Mouse (Mus musculus) MEL (cell line): ENCODE data around the gene Gm7075. TPM values are rescaled to one million over a fixed set of nuclear protein-coding genes. Genes with fewer than 3 reads are reported as not detected.

Experiments used
- DNase-seq: peaks from one replicate; pipeline ENCODE4 v3.0.0; 2011; ENCODE audit warnings: low read depth, low spot score
- H3K27ac ChIP-seq: 2 replicates; pipeline ENCODE4 v1.5.1; 2012; ENCODE audit warnings: low read depth, mild to moderate bottlenecking, control low read depth, low read length, moderate library complexity; ENCODE audit not compliant: control insufficient read depth
- H3K27me3 ChIP-seq, 2 experiments: fragments of 150-350 bp in 1 of 2; sonication (generic) in 1 of 2; 2 replicates each; pipeline ENCODE4 v1.6.1; 2012; ENCODE audit warnings: low read length in 2 of 2, mild to moderate bottlenecking in 2 of 2, improper control_type of control experiment in 1 of 2, moderate library complexity in 1 of 2; ENCODE audit not compliant: insufficient read depth in 2 of 2, control insufficient read depth in 1 of 2
- H3K36me3 ChIP-seq, 2 experiments: 2 replicates each; pipeline ENCODE4 v1.6.1; 2012 to 2014; ENCODE audit warnings: low read length in 2 of 2, improper control_type of control experiment in 1 of 2, inconsistent platforms in 1 of 2, mild to moderate bottlenecking in 1 of 2; ENCODE audit not compliant: insufficient read depth in 2 of 2, control insufficient read depth in 1 of 2
- H3K4me1 ChIP-seq, 2 experiments: fragments of 150-350 bp in 1 of 2; sonication (generic) in 1 of 2; 2 replicates each; pipeline ENCODE4 v1.6.1; 2012; ENCODE audit warnings: low read length in 2 of 2, improper control_type of control experiment in 1 of 2, mild to moderate bottlenecking in 1 of 2; ENCODE audit not compliant: insufficient read depth in 2 of 2, control insufficient read depth in 1 of 2
- H3K4me3 ChIP-seq, 2 experiments: fragments of 150-350 bp in 1 of 2; sonication (generic) in 1 of 2; 2 replicates each; pipeline ENCODE4 v1.5.1; 2012; ENCODE audit warnings: low read depth in 2 of 2, low read length in 2 of 2, mild to moderate bottlenecking in 2 of 2, moderate library complexity in 2 of 2, control low read depth in 1 of 2, improper control_type of control experiment in 1 of 2; ENCODE audit not compliant: control insufficient read depth in 1 of 2, insufficient read depth in 1 of 2
- H3K79me2 ChIP-seq: 2 replicates; pipeline ENCODE4 v1.6.1; 2012; ENCODE audit warnings: mild to moderate bottlenecking, low read length, moderate library complexity; ENCODE audit not compliant: control insufficient read depth, poor library complexity, insufficient read depth
- H3K9ac ChIP-seq: 2 replicates; pipeline ENCODE4 v1.6.1; 2012; ENCODE audit warnings: low read depth, mild to moderate bottlenecking, control low read depth, low read length, moderate library complexity; ENCODE audit not compliant: control insufficient read depth, poor library complexity, severe bottlenecking
- H3K9me3 ChIP-seq: fragments of 150-350 bp; sonication (generic); replicated peaks from 2 replicates; pipeline ENCODE4 v1.6.1; 2012; ENCODE audit warnings: mild to moderate bottlenecking, low read length, improper control_type of control experiment, moderate library complexity; ENCODE audit not compliant: insufficient read depth
- CTCF ChIP-seq, 3 experiments: IDR thresholded peaks in 2 of 3; conservative IDR thresholded peaks in 1 of 3; 2 replicates each; pipeline ENCODE4 v1.5.1; 2011 to 2012; ENCODE audit warnings: low read length in 3 of 3, low read depth in 2 of 3, mild to moderate bottlenecking in 2 of 3, improper control_type of control experiment in 1 of 3, inconsistent platforms in 1 of 3, mixed read lengths in 1 of 3, moderate library complexity in 1 of 3; ENCODE audit not compliant: control insufficient read depth in 1 of 3, insufficient read depth in 1 of 3, poor library complexity in 1 of 3, severe bottlenecking in 1 of 3
- ETS1 ChIP-seq: IDR thresholded peaks from 2 replicates; pipeline ENCODE4 v1.6.1; 2012; ENCODE audit warnings: low read depth, mild to moderate bottlenecking, inconsistent platforms, low read length, improper control_type of control experiment, moderate library complexity
- JUND ChIP-seq: IDR thresholded peaks from 2 replicates; pipeline ENCODE4 v1.6.1; 2011; ENCODE audit warnings: low read depth, mild to moderate bottlenecking, improper control_type of control experiment, low read length
- KAT2A ChIP-seq: conservative IDR thresholded peaks from 2 replicates; pipeline ENCODE4 v1.6.1; 2012; ENCODE audit warnings: low read depth, low read length, improper control_type of control experiment, inconsistent platforms
- MAZ ChIP-seq: IDR thresholded peaks from 2 replicates; pipeline ENCODE4 v1.6.1; 2012; ENCODE audit warnings: low read depth, mild to moderate bottlenecking, inconsistent platforms, low read length, improper control_type of control experiment
- MYC ChIP-seq: IDR thresholded peaks from 2 replicates; pipeline ENCODE4 v1.6.1; 2011; ENCODE audit warnings: low read depth, mild to moderate bottlenecking, low read length, improper control_type of control experiment, moderate library complexity
- NELFE ChIP-seq: IDR thresholded peaks from 2 replicates; pipeline ENCODE4 v1.6.1; 2011; ENCODE audit warnings: low read depth, low read length, improper control_type of control experiment
- NRF1 ChIP-seq: IDR thresholded peaks from 2 replicates; pipeline ENCODE4 v1.6.1; 2014; ENCODE audit warnings: low read depth, mild to moderate bottlenecking, inconsistent platforms, low read length, improper control_type of control experiment, moderate library complexity; ENCODE audit not compliant: poor library complexity, insufficient read depth, severe bottlenecking
- POLR2A ChIP-seq, 2 experiments: IDR thresholded peaks; 2 replicates each; pipeline ENCODE4 v1.6.1; 2011 to 2012; ENCODE audit warnings: low read length in 2 of 2, mild to moderate bottlenecking in 2 of 2, control low read depth in 1 of 2, improper control_type of control experiment in 1 of 2, low read depth in 1 of 2, moderate library complexity in 1 of 2; ENCODE audit not compliant: control insufficient read depth in 1 of 2, insufficient read depth in 1 of 2, poor library complexity in 1 of 2
- POLR2AphosphoS2 ChIP-seq: IDR thresholded peaks from 2 replicates; pipeline ENCODE4 v1.6.1; 2011; ENCODE audit warnings: low read length, improper control_type of control experiment
- RCOR1 ChIP-seq: IDR thresholded peaks from 2 replicates; pipeline ENCODE4 v1.6.1; 2012; ENCODE audit warnings: low read depth, mild to moderate bottlenecking, inconsistent platforms, low read length, improper control_type of control experiment
- SIN3A ChIP-seq: IDR thresholded peaks from 2 replicates; pipeline ENCODE4 v1.6.1; 2012; ENCODE audit warnings: low read length, improper control_type of control experiment, inconsistent platforms
- TAL1 ChIP-seq: IDR thresholded peaks from 2 replicates; pipeline ENCODE4 v1.6.1; 2012; ENCODE audit warnings: mild to moderate bottlenecking, inconsistent platforms, low read length, moderate library complexity, mixed read lengths
- UBTF ChIP-seq: IDR thresholded peaks from 2 replicates; pipeline ENCODE4 v1.6.1; 2012; ENCODE audit warnings: low read depth, mild to moderate bottlenecking, inconsistent platforms, low read length, improper control_type of control experiment, moderate library complexity, borderline replicate concordance; ENCODE audit not compliant: insufficient read depth
- USF1 ChIP-seq: IDR thresholded peaks from 2 replicates; pipeline ENCODE4 v1.6.1; 2014; ENCODE audit warnings: low read depth, mild to moderate bottlenecking, inconsistent platforms, low read length, improper control_type of control experiment, moderate library complexity
- ZMIZ1 ChIP-seq: IDR thresholded peaks from 2 replicates; pipeline ENCODE4 v1.6.1; 2012; ENCODE audit warnings: low read depth, mild to moderate bottlenecking, inconsistent platforms, low read length, improper control_type of control experiment, moderate library complexity
- ZNF384 ChIP-seq: IDR thresholded peaks from 2 replicates; pipeline ENCODE4 v1.6.1; 2012; ENCODE audit warnings: low read depth, mild to moderate bottlenecking, inconsistent platforms, low read length, improper control_type of control experiment
- polyA plus RNA-seq, 2 experiments: library from polyadenylated mRNA; stranded (reverse) in 1 of 2; unstranded in 1 of 2; fragments of >175 nt in 1 of 2; fragments of >200 nt in 1 of 2; gene quantifications; 2 replicates each; pipeline versions ENCODE4 v1.2.1 to v1.2.4; 2012; ENCODE audit warnings: low replicate concordance in 2 of 2, low read depth in 1 of 2; ENCODE audit not compliant: insufficient read length in 2 of 2, insufficient read depth in 1 of 2, missing spikeins in 1 of 2
- total RNA-seq: library from RNA; depleted of rRNA; stranded (reverse); fragments of 300-350 nt; gene quantifications from 2 replicates; pipeline ENCODE4 v1.2.3, GENCODE M21; 2012

Gm7075 gene
- total and polyA plus RNA-seq, 3 experiments = not detected

DNA sequence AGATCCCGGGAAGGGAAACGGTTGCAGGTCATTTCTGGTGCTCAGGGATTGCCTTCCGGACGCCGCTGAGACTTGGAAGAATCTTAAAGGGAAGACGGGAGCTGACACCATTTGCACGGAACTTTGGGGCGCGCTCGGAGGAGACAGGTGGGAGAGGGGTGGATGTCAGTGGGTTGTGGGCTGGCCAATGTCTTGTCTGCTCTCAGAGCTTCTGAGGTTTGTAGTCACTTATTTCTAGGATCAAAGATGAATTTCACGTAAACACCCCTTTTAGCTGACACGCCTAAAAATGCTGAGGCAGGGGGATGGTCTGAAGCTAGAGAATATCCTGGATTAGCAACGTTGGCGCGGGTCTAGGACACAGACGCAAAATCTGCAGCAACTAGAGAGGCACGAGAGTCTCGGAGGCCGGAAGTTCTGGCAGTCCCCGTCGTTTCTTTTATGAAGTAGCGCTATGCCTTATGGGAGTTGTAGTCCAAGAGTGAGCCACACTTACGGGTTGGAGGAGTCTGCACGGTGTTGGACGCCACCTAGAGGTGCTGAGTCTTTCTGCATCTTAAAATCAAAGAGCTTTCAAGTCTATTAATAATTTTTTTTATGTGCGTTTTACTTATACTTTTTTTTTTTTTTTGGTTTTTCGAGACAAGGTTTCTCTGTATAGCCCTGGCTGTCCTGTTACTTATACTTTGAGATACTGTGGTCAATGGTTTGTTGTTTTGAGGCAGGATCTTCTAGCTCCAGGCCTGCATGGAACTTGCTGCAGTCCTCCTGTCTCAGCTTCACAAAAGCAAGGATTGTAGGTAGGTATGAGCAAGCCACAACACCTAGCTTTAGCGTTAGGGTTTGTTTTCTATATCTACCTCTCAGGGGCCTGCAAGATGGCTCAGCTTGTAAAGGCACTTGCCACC lies 39.0 kb downstream of the Gm7075 start, which contains the start of gene Dnajc12 (continued):
- TF ChIP-seq TAL1 (no peak), KAT2A (peak; percentile 89), NELFE (peak; percentile 86), ETS1 (peak; percentile 47; the same call in 1 of the 2 replicates), NRF1 (0 out of 2 replicates have a peak, but pooled peaks have one; percentile 15), UBTF (no peak), RCOR1 (no peak), POLR2AphosphoS2 (peak; percentile 71; the same call in 1 of the 2 replicates), ZNF384 (peak; percentile 90), MYC (peak; percentile 87)

DNA sequence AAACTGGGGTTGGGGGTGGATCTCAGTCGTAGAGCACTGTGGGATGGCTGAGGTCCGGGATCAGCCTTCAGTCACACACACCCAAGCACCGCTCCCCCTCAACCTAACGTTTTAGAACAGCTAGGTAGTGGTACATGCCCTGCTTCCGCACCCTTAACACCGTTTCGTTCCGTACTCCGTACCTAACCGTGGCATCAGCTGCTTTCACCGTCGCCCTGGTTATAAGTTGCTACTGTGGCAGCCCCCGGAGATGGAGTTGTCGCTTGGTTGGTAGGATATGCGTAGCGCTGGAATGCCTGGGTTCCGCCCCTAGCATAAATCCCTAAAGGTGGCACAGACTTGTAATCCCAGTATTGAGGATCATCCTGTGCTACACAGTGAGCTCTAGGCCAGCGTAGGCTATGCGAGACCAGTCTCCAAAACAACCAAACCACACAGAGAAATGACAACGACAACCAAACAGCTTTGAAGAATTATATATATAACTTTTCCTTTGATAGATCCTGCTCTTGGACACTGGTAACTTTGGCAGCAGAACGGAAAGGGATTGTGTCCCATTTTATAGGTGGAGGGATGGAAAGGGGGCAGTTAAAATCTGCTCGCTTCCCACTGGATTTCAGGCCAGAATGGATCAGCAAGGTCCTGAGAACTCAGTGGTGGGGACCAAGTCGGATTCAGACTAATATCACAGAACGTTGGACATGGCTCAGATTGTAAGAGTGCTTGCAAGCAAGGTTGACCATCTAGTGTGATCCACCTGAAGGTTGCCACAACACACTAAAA lies 39.9 kb downstream of the Gm7075 start, which contains the start of gene Sirt1:
Gene Sirt1 (minus strand): TSS at position 207 of the 783 bp plus-strand sequence.
- Histone ChIP-seq H3K27ac (peak within 1 kb of the TSS; percentile 56), H3K9ac (peak within 1 kb of the TSS; percentile 75), H3K4me3 (peak within 1 kb of the TSS; percentile 58 to 72), H3K4me1 (peaks cover 0 to 3% of the 10 kb centered on the region in 2 experiments; a peak in 1 of 4 replicates), H3K79me2 (no peaks in the 10 kb centered on the region), H3K9me3 (no peaks in the 10 kb centered on the region), H3K27me3 (no peaks in the 10 kb centered on the region), H3K36me3 (peaks cover 0 to 3% of the 10 kb centered on the region in 2 experiments; a peak in 2 of 4 replicates)
- peak; percentile 60 for DNase-seq
- no peak for TF ChIP-seq POLR2A (IDR thresholded peaks at IDR 0.05; ENCODE audit: control insufficient read depth in 1 of 2, insufficient read depth in 1 of 2, low read depth in 1 of 2, low read length in 2 of 2, poor library complexity in 1 of 2)
- 0 out of 2 replicates have a peak, but pooled peaks have one; percentile 17 for TF ChIP-seq SIN3A
- 0 out of 2 replicates have a peak, but pooled peaks have one; percentile 19 for TF ChIP-seq NELFE

DNA sequence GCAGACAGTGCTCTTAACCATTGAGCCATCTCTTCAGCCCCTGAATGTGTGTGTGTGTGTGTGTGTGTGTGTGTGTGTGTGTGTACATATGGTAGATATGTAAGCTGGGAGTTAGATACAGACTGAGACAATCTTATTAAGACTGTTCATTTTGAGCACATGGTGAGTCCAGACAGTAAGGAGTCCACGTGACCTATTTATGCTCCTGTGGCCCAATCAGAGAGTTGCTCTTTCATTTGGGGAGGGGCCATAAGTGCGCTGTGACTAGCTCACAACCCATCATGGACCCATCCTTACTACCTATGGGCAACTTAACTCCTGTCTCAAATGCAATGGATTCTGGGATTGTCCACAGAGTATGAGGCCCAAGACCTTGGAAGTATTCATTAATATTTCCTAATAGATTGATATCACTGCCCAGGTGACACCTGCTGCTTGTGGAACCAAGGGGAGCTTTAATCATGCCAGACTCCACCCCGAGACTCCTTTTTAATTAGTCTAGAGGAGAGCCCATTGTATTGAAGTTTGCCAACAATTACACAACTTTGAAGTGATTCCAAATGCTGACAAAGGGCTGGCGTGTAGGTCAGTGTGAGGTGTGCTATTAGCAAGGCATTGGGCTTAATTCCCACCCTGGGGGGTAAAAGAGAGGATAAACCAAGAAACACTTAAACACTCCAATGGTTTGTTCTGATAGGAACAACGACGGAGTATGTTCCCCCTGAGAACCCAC lies 42.5 kb downstream of the Gm7075 start:
- Histone ChIP-seq H3K4me1 (no peaks in the 10 kb centered on the region), H3K4me3 (no peak overlapping the region), H3K27me3 (no peaks in the 10 kb centered on the region; a peak in 1 of 4 replicates), H3K9ac (no peak overlapping the region), H3K36me3 (peaks cover 0 to 3% of the 10 kb centered on the region in 2 experiments; a peak in 2 of 4 replicates), H3K9me3 (no peaks in the 10 kb centered on the region), H3K79me2 (no peaks in the 10 kb centered on the region), H3K27ac (no peak overlapping the region)
- no peak for TF ChIP-seq ZMIZ1
- TF ChIP-seq USF1 = peak; percentile 56; the same call in 1 of the 2 replicates
- TF ChIP-seq MAZ = no peak
- TF ChIP-seq CTCF (IDR thresholded peaks at IDR 0.05 in 2 of 3, conservative IDR thresholded peaks at IDR 0.05 in 1 of 3; ENCODE audit: control insufficient read depth in 1 of 3, insufficient read depth in 1 of 3, low read depth in 2 of 3, low read length in 3 of 3, poor library complexity in 1 of 3, severe bottlenecking in 1 of 3) = no peak
- no peak for TF ChIP-seq JUND
- TF ChIP-seq NELFE = no peak
- TF ChIP-seq POLR2AphosphoS2 = no peak
- no peak for DNase-seq
